Mouse (Mus musculus) megakaryocyte, embryonic 14.5 days (primary cell): Measurements from ENCODE around the gene Tmem26.

Experiments used
- FLI1 ChIP-seq: IDR thresholded peaks from 2 replicates; pipeline ENCODE4 v1.6.1; 2012; ENCODE audit warnings: low read length, inconsistent platforms, mixed read lengths
- GATA1 ChIP-seq: IDR thresholded peaks from 3 replicates; pipeline ENCODE4 v1.6.1; 2012; ENCODE audit warnings: mixed read lengths, low read length, inconsistent platforms, borderline replicate concordance

- TF ChIP-seq GATA1 (no peak), FLI1 (no peak)
Measured at GRCm38 (mm10) chr10:68714302-68714701, 9.1 kb upstream of the Tmem26 start.
